In genomic region chr13:25882818-25883217, GRCm38 (mm10) we compare ENCODE assay signal across 15 mouse cellular contexts.
DNase-seq lines count a peak whose midpoint lies in the region; ATAC-seq and TF ChIP-seq lines count a peak whose summit lies in the region.
"Had no signal": no experiment of that assay in that cellular context is flagged by ENCODE, and none has a peak within 500 bp of the region (broad histone marks: within the 10 kb centered on the region; RNA-seq: fewer than 3 reads in every experiment).

No protein-coding gene starts in this region.

- H3K4me1 ChIP-seq in hindbrain, embryonic 16.5 days (ENCODE audit: control insufficient read depth, insufficient read depth, low read depth, low read length): no peaks in the 10 kb centered on the region
- H3K4me1 ChIP-seq in hindbrain, embryonic 12.5 days: no peaks in the 10 kb centered on the region
- no peaks in the 10 kb centered on the region for H3K4me1 ChIP-seq in hindbrain, postnatal 0 days (ENCODE audit: insufficient read depth, low read length)
- H3K4me1 ChIP-seq: neural tube, embryonic 12.5 days had no signal

- H3K4me3 ChIP-seq in hindbrain, embryonic 16.5 days (ENCODE audit: low read length): no peak overlapping the region
- H3K4me3 ChIP-seq in hindbrain, embryonic 12.5 days: no peak overlapping the region
- no peak overlapping the region for H3K4me3 ChIP-seq in hindbrain, postnatal 0 days (ENCODE audit: low read length)
- H3K4me3 ChIP-seq: neural tube, embryonic 12.5 days had no signal

- TF ChIP-seq CTCF in hindbrain, postnatal 0 days (IDR thresholded peaks at IDR 0.05; ENCODE audit: low read depth): no peak

- H3K9ac ChIP-seq in hindbrain, embryonic 16.5 days (ENCODE audit: low read depth, low read length): no peak overlapping the region
- H3K9ac ChIP-seq in hindbrain, embryonic 12.5 days: no peak overlapping the region
- H3K9ac ChIP-seq in hindbrain, postnatal 0 days (replicated peaks; ENCODE audit: low read length): no peak overlapping the region
- H3K9ac ChIP-seq: neural tube, embryonic 12.5 days had no signal

- 51% methylated on average over 4 of the region's 4 CpGs for WGBS in hindbrain, embryonic 16.5 days
- 77% methylated on average over 4 of the region's 4 CpGs for WGBS in hindbrain, embryonic 12.5 days
- 35% methylated on average over 4 of the region's 4 CpGs for WGBS in hindbrain, postnatal 0 days

- peak; percentile 63; the same call in 1 of the 2 replicates for ATAC-seq in hindbrain, embryonic 16.5 days
- ATAC-seq in hindbrain, embryonic 12.5 days (ENCODE audit: low FRiP score): no peak
- ATAC-seq in hindbrain, postnatal 0 days: peak; percentile 62; the same call in 1 of the 2 replicates

- H3K27ac ChIP-seq in hindbrain, embryonic 16.5 days (ENCODE audit: low read depth, low read length): no peak overlapping the region
- H3K27ac ChIP-seq in hindbrain, embryonic 12.5 days: no peak overlapping the region
- no peak overlapping the region for H3K27ac ChIP-seq in hindbrain, postnatal 0 days
- H3K27ac ChIP-seq: neural tube, embryonic 12.5 days had no signal

- H3K27me3 ChIP-seq in hindbrain, embryonic 16.5 days (replicated peaks; ENCODE audit: control insufficient read depth, insufficient read depth, low read length): no peaks in the 10 kb centered on the region
- H3K27me3 ChIP-seq in hindbrain, embryonic 12.5 days: no peaks in the 10 kb centered on the region
- no peaks in the 10 kb centered on the region for H3K27me3 ChIP-seq in hindbrain, postnatal 0 days (ENCODE audit: insufficient read depth, low read length)
- H3K27me3 ChIP-seq: neural tube, embryonic 12.5 days had no signal

- DNase-seq in frontal cortex, postnatal 10 days (ENCODE audit: low spot score in 2 of 2): peak; percentile 8 to 9
- no peak for DNase-seq in frontal cortex, postnatal 36 days (ENCODE audit: low spot score in 2 of 2)
- DNase-seq in ovary, adult 18-20 months (ENCODE audit: low spot score): peak; percentile 2
- no peak for DNase-seq in ovary, postnatal 14 days (ENCODE audit: low spot score)
- peak; percentile 45 for DNase-seq in hindbrain, postnatal 0 days (ENCODE audit: low spot score)
- DNase-seq in lung, postnatal 14 days: no peak
- DNase-seq: adrenal gland, adult 2 months; kidney, adult 8-10 months; kidney, postnatal 36 days; liver; lung, adult 18-20 months; thymus, postnatal 14 days had no signal

- no peaks in the 10 kb centered on the region for H3K9me3 ChIP-seq in hindbrain, embryonic 16.5 days (ENCODE audit: control insufficient read depth, low read length)
- H3K9me3 ChIP-seq in hindbrain, embryonic 12.5 days (replicated peaks): no peaks in the 10 kb centered on the region
- H3K9me3 ChIP-seq in hindbrain, postnatal 0 days (ENCODE audit: low read length): no peaks in the 10 kb centered on the region
- H3K9me3 ChIP-seq: neural tube, embryonic 12.5 days had no signal

- no peak overlapping the region for H3K4me2 ChIP-seq in hindbrain, embryonic 16.5 days (ENCODE audit: low read length)
- H3K4me2 ChIP-seq in hindbrain, embryonic 12.5 days (replicated peaks): no peak overlapping the region
- H3K4me2 ChIP-seq in hindbrain, postnatal 0 days (ENCODE audit: low read depth, low read length): no peak overlapping the region
- H3K4me2 ChIP-seq: neural tube, embryonic 12.5 days had no signal

- H3K36me3 ChIP-seq in hindbrain, embryonic 16.5 days (ENCODE audit: control insufficient read depth, insufficient read depth, low read length): no peaks in the 10 kb centered on the region
- H3K36me3 ChIP-seq in hindbrain, embryonic 12.5 days: no peaks in the 10 kb centered on the region
- H3K36me3 ChIP-seq in hindbrain, postnatal 0 days (ENCODE audit: insufficient read depth, low read length): no peaks in the 10 kb centered on the region
- H3K36me3 ChIP-seq: neural tube, embryonic 12.5 days had no signal

Comparison
In these comparisons a context has a peak if more than half of its experiments do, and no peak if none do; other contexts are left out.
1. DNase-seq: peak in frontal cortex, postnatal 10 days (2 of 2), ovary, adult 18-20 months (single experiment) and hindbrain, postnatal 0 days (single experiment); none in frontal cortex, postnatal 36 days (0 of 2), ovary, postnatal 14 days (single experiment) and lung, postnatal 14 days (single experiment).